Mouse (Mus musculus): ENCODE results near the gene Mucl3.

The Mucl3 gene

DNA sequence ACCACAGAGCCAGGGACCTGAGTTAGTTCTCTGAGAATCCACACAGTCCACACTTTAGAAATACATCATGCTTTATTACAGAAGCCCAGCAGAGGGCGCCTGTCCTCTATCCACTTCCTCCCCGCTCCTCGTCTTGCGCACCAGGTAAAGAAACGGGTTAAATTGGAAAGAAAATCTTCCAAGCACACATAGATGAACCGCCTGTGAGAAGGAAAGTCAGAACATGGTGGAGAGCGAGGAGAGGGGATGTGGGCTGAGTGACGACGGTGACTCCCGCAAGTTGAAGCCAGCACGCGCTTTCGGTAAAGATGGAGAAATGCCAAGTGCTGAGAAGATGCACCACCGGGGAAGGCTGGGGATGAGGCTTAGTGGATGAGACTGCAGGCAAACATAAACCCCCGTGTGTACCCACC is 7.8 kb downstream of the Mucl3 start:
- peak; percentile 42 for DNase-seq (ENCODE audit: low read depth, low spot score)

GRCm38 (mm10) chr17:35635202-35635601 is 8.3 kb downstream of the Mucl3 start:
- no peak for DNase-seq (ENCODE audit: low read depth, low spot score)

DNA sequence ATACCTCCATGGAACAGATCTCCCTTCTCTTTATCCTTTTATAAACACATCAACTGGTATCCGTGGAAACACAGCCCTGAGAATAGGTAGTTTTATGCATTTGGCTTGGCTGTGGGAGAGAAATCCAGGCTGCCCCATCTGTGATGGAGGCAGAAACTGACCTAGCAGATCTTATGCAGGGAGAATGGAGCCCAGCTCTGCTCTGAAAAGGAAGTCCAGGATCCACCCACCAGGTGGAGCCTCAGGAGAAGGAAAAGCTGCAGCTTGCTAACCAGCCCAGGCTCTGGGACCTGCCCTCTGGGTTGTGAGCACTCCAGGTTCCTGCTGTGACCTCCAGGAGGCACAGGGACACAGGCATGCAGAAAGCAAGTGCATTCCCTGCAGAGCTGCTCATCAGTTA is 9.5 kb downstream of the Mucl3 start:
- DNase-seq (ENCODE audit: low read depth, low spot score): no peak

DNA sequence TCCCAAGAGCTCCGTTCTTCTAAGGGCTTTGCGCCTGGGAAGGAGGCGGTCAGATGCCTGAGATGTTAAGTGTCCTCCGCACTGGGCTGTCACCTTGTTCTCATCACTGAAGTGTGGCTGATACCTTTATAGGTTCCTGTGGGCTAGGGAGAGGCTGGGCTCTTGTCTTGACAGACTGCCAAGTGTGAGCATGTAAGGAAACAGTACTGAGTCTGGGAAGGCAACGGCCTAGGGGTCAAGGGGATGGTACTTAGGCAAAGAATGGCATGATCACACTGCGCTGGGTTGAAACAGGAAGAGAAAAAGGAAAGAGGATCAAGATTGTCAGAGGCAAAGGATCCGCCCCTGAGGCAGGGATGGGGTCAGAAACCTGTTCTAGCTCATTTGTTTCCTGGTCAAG is 17.0 kb downstream of the Mucl3 start, which contains the start of gene Gm9573:
Gm9573 (minus strand) TSS at position 101 of the 400 bp plus-strand sequence.
- no peak for DNase-seq (ENCODE audit: low read depth, low spot score)

- no peak for DNase-seq (ENCODE audit: low read depth, low spot score)
Measured at GRCm38 (mm10) chr17:35617127-35617526, 26.4 kb downstream of the Mucl3 start.

GRCm38 (mm10) chr17:35601736-35602354 is 41.6 kb downstream of the Mucl3 start:
- DNase-seq (ENCODE audit: low read depth, low spot score): no peak

DNA sequence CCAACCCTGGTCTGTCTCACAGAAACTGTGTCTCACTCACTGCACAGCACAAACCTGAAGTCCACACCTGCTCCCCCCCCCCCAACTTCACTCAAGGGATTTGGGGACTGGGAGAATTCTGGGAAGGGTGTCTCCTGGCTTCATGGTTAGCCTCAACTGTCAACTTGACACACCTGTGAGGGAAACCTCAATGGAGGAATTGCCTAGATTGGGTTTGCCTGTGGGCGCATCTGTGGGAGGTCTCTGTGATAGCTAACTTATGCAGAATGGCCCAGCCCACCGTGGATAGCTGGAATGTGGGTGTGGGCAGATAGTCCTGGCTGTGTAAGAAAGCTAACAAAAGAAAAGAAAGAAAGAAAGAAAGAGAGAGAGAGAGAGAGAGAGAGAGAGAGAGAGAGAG is 42.2 kb downstream of the Mucl3 start, which contains the start of gene Sfta2:
Sfta2 (plus strand) TSS at position 301 of the 400 bp plus-strand sequence.
- no peak for DNase-seq (ENCODE audit: low read depth, low spot score)

DNA sequence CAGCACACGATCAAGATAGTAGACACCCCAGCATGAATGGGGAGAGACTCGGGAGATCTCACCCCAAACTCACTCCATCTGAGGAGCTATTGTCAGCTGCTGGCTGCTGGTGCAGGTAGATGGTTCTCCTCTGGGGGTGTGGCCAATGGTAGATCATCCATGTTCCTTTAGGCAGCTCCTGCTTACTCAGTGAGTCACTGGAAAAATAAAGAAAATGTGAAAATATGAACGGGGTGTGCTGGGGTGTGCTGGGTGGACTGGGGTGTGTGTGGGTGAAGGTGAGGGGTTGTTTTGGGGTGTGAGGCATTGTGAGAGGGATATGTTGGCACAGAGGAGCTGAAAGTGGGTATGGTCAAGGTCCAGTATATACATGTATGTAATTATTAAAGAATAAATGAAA is 46.1 kb downstream of the Mucl3 start:
- no peak for DNase-seq (ENCODE audit: low read depth, low spot score)

DNA sequence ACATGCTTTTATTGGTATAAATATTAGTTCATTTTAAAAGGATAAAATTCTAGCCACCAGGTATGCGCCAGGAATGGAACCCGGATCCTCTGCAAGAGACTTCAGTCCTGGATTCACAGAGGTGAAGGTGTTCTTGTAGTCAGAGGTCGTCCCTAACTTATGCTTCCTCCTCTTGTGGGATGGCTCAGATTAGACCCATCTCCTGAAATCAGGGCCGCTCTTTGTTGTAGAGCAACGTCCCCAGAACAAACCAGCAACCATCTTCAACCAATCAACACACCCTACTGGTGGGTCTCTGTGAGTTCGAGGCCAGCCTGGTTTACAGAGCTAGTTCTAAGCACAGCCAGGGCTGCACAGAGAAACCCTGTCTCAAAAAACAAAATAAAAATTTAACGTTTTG is 49.0 kb downstream of the Mucl3 start:
- no peak for DNase-seq (ENCODE audit: low read depth, low spot score)

- no peak for DNase-seq (ENCODE audit: low read depth, low spot score)
Measured at GRCm38 (mm10) chr17:35593786-35594185, 49.7 kb downstream of the Mucl3 start.

DNA sequence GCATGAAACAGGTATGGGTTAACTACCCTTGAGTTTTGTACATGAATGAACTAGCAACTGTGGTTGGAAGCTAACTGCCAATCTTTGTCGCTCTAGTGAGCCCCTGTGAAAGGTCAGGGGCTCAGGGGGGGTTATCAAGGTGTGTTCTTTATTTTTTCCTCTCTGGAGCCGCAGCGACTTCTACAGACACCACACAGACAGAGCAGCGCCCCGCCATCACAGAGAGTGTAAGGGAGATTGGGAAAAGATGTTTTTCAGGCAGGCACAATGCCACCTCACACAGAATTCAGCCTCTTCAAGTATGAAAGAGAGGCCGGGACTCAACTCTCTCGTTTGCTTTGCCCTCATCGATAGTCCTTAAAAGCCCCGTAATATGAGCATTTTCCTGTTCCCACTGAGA is 51.4 kb downstream of the Mucl3 start:
- no peak for DNase-seq (ENCODE audit: low read depth, low spot score)

GRCm38 (mm10) chr17:35591731-35592130 is 51.8 kb downstream of the Mucl3 start:
- no peak for DNase-seq (ENCODE audit: low read depth, low spot score)

DNA sequence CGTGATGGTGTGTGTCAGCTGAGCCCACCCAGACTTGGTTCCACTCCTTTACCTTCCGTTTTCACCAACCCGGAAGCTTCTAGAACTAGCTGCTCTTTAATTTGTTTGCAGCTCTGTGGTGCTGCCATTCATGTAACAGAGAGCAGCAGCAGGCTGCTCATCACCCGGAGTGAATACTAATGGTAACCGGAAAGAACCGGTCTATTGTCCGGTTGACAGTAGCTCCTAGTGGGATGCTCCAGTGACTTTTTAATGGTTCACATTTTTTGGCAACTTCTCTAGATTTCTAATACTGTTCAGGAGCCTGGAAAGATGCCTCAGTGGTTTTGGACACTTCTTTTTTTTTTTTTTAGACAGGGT is 52.3 kb downstream of the Mucl3 start:
- DNase-seq (ENCODE audit: low read depth, low spot score): no peak

GRCm38 (mm10) chr17:35590410-35591218 is 52.9 kb downstream of the Mucl3 start:
- DNase-seq (ENCODE audit: low read depth, low spot score): peak; percentile 74

DNA sequence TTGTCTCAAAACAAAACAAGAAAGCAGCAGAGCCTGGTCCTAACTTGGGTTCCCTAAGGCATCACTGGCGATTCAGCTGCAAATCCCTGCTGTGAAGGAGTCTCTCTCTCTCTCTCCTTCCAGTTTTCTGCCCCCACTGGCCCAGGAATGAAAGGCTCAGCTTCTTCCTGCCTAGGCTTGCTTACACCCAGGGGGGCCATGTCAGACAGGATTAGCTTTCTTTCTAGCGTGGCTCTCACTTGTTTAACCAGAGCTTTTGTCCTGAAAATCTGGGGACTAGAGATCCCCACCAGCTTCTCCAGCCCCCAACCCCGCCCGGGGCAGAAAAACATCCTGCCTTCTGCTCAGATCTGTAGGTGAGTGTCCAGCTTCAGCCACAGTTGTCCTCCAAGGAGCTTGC is 55.1 kb downstream of the Mucl3 start:
- DNase-seq (ENCODE audit: low read depth, low spot score): no peak

- no peak for DNase-seq (ENCODE audit: low read depth, low spot score)
Measured at GRCm38 (mm10) chr17:35587291-35587690, 56.2 kb downstream of the Mucl3 start.
